Mouse (Mus musculus): ENCODE measurements around the gene Abcc5. TPM values are rescaled to one million over a fixed set of nuclear protein-coding genes. Genes with fewer than 3 reads are reported as not detected.
"Not testable (repeated sequence)": the region's sequence is repeated elsewhere in the genome, so short reads cannot be mapped to it uniquely, and the experiment has no call there.

Gene Abcc5
- polyA plus RNA-seq, 1 experiment from 2014 or later = 28.0 TPM

DNA sequence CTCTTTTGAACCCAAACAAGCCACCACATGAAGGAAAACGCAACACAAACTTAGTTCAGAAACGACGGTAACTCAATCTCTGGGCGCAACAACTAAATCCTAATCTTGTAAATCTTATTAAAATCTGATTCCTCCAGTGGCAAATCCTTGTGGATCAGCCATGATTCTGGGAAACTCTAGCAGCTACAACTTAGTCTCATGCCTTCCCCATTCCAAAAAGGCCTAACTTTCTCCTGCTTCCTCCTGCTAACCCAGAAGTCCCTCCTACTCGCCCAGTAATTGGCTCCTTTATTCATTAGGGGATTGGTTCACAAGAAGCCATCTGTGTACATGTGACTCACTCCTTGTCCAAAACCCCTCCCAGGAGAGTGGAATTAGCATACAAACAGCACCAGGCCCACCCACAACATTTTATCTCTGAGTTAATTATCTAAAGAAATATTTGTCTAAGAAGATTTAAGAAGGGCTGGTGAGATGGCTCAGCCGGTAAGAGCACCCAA is 28.0 kb upstream of the Abcc5 start:
- H3K4me2 ChIP-seq (ENCODE audit: low read depth, low read length) = no peak overlapping the region
- no peaks in the 10 kb centered on the region for H3K4me1 ChIP-seq (ENCODE audit: control insufficient read depth, insufficient read depth, low read length)
- no peak for ATAC-seq
- no peaks in the 10 kb centered on the region for H3K27me3 ChIP-seq (replicated peaks; ENCODE audit: control insufficient read depth, insufficient read depth, low read length)
- WGBS = 88% methylated on average over 6 of the region's 6 CpGs
- H3K9ac ChIP-seq (ENCODE audit: low read depth, low read length) = no peak overlapping the region
- no peak overlapping the region for H3K27ac ChIP-seq (ENCODE audit: low read length)
- no peaks in the 10 kb centered on the region for H3K36me3 ChIP-seq (ENCODE audit: control insufficient read depth, insufficient read depth, low read length)
- no peaks in the 10 kb centered on the region for H3K9me3 ChIP-seq (ENCODE audit: control insufficient read depth, low read length)
- H3K4me3 ChIP-seq (ENCODE audit: low read length) = no peak overlapping the region

DNA sequence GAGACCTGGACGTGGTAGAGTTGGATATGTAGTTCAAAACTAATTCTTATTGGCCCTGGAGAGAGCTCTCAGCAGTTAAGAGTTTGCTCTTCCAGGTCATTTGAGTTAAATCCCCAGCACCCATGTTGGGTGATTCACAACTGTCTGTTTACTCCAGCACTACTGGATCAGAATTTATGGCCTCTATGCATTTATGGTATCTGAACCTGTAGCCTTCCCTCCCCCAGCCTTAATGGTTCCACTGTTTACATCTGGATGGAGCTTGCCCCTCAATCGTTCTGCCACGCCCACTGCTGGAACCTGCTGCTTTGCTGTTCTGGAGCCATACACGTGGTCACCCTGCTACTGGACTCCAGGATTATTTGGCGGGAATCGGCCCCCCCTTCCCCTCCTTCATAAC is 25.6 kb upstream of the Abcc5 start:
- Histone ChIP-seq H3K27me3 (replicated peaks; ENCODE audit: control insufficient read depth, insufficient read depth, low read length) (no peaks in the 10 kb centered on the region), H3K4me3 (ENCODE audit: low read length) (no peak overlapping the region), H3K4me2 (ENCODE audit: low read depth, low read length) (no peak overlapping the region), H3K9me3 (ENCODE audit: control insufficient read depth, low read length) (no peaks in the 10 kb centered on the region), H3K36me3 (ENCODE audit: control insufficient read depth, insufficient read depth, low read length) (no peaks in the 10 kb centered on the region), H3K27ac (ENCODE audit: low read length) (no peak overlapping the region), H3K4me1 (ENCODE audit: control insufficient read depth, insufficient read depth, low read length) (no peaks in the 10 kb centered on the region), H3K9ac (ENCODE audit: low read depth, low read length) (no peak overlapping the region)
- ATAC-seq = peak; percentile 48; the same call in 1 of the 2 replicates
- 57% methylated on average over 6 of the region's 6 CpGs for WGBS

- no peaks in the 10 kb centered on the region for H3K9me3 ChIP-seq (ENCODE audit: control insufficient read depth, low read length)
- WGBS = 81% methylated on average over 1 of the region's 1 CpGs
- no peaks in the 10 kb centered on the region for H3K4me1 ChIP-seq (ENCODE audit: control insufficient read depth, insufficient read depth, low read length)
- H3K4me2 ChIP-seq (ENCODE audit: low read depth, low read length) = no peak overlapping the region
- H3K9ac ChIP-seq (ENCODE audit: low read depth, low read length) = no peak overlapping the region
- H3K27me3 ChIP-seq (replicated peaks; ENCODE audit: control insufficient read depth, insufficient read depth, low read length) = no peaks in the 10 kb centered on the region
- no peak overlapping the region for H3K27ac ChIP-seq (ENCODE audit: low read length)
- H3K36me3 ChIP-seq (ENCODE audit: control insufficient read depth, insufficient read depth, low read length) = no peaks in the 10 kb centered on the region
- no peak for ATAC-seq
- H3K4me3 ChIP-seq (ENCODE audit: low read length) = no peak overlapping the region
These were observed 19.7 kb upstream of the Abcc5 start for GRCm38 (mm10) chr16:20445871-20446270.

DNA sequence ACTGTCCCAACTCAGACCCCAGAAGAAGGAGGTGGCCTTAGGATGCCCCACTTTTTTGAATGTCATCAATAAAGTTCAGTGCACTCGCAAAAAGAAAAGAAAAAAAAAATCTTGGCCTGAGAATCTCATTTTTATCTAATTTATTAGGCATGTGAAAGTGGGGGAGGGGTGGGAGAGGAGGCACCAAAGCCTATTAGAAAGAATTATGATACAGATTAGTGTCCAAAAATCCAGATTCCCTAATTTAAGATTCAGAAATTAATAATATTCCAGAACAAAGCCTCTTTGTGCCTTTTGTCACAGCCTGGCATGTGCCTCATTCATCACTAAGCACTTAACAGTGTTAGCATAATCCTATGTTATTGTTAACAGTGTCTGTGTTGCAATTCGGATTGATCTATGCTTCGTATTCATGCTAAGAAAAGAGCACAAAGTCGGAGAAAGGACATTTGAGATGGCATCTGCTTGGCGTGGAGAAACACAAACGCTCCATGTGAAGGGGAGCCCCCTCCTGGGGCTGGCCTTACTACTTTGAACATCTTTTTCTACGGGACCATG is 18.7 kb upstream of the Abcc5 start:
- Histone ChIP-seq H3K27ac (ENCODE audit: low read length) (no peak overlapping the region), H3K27me3 (replicated peaks; ENCODE audit: control insufficient read depth, insufficient read depth, low read length) (no peaks in the 10 kb centered on the region), H3K4me3 (ENCODE audit: low read length) (no peak overlapping the region), H3K36me3 (ENCODE audit: control insufficient read depth, insufficient read depth, low read length) (no peaks in the 10 kb centered on the region), H3K9me3 (ENCODE audit: control insufficient read depth, low read length) (no peaks in the 10 kb centered on the region; the same call in 1 of the 2 replicates), H3K9ac (ENCODE audit: low read depth, low read length) (no peak overlapping the region), H3K4me2 (ENCODE audit: low read depth, low read length) (no peak overlapping the region), H3K4me1 (ENCODE audit: control insufficient read depth, insufficient read depth, low read length) (no peaks in the 10 kb centered on the region)
- WGBS = 43% methylated on average over 7 of the region's 7 CpGs
- ATAC-seq = no peak

- Histone ChIP-seq H3K27ac (ENCODE audit: low read length) (no peak overlapping the region), H3K4me3 (ENCODE audit: low read length) (no peak overlapping the region), H3K4me2 (ENCODE audit: low read depth, low read length) (no peak overlapping the region), H3K9ac (ENCODE audit: low read depth, low read length) (no peak overlapping the region), H3K36me3 (ENCODE audit: control insufficient read depth, insufficient read depth, low read length) (no peaks in the 10 kb centered on the region), H3K4me1 (ENCODE audit: control insufficient read depth, insufficient read depth, low read length) (no peaks in the 10 kb centered on the region), H3K27me3 (replicated peaks; ENCODE audit: control insufficient read depth, insufficient read depth, low read length) (no peaks in the 10 kb centered on the region), H3K9me3 (ENCODE audit: control insufficient read depth, low read length) (no peaks in the 10 kb centered on the region; the same call in 1 of the 2 replicates)
- 83% methylated on average over 2 of the region's 2 CpGs for WGBS
- no peak for ATAC-seq
These were observed 16.7 kb upstream of the Abcc5 start for GRCm38 (mm10) chr16:20442871-20443270.

- Histone ChIP-seq H3K4me2 (ENCODE audit: low read depth, low read length) (no peak overlapping the region), H3K4me1 (ENCODE audit: control insufficient read depth, insufficient read depth, low read length) (no peaks in the 10 kb centered on the region), H3K4me3 (ENCODE audit: low read length) (no peak overlapping the region), H3K9ac (ENCODE audit: low read depth, low read length) (no peak overlapping the region), H3K9me3 (ENCODE audit: control insufficient read depth, low read length) (no peaks in the 10 kb centered on the region; the same call in 1 of the 2 replicates), H3K27ac (ENCODE audit: low read length) (no peak overlapping the region), H3K36me3 (ENCODE audit: control insufficient read depth, insufficient read depth, low read length) (no peaks in the 10 kb centered on the region), H3K27me3 (replicated peaks; ENCODE audit: control insufficient read depth, insufficient read depth, low read length) (no peaks in the 10 kb centered on the region)
- WGBS = 88% methylated on average over 11 of the region's 11 CpGs
- no peak for ATAC-seq
These were observed 12.7 kb upstream of the Abcc5 start for GRCm38 (mm10) chr16:20438673-20439415.

DNA sequence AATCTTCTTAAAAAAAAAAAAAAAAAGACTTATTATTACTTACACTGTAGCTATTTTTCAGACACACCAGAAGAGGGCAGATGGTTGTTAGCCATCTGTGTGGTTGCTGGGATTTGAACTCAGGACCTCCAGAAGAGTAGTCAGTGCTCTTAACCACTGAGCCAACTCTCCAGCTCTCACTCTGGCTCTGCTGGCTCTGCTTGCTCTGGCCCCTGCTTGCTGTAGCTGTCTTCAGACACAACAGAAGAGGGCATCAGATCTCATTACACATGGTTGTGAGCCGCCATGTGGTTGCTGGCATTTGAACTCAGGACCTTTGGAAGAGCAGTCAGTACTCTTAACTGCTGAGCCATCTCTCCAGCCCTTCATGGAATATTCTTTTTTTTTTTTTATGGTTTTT is 11.9 kb upstream of the Abcc5 start:
- not testable (repeated sequence) for H3K36me3 ChIP-seq (ENCODE audit: control insufficient read depth, insufficient read depth, low read length); H3K27me3 ChIP-seq (replicated peaks; ENCODE audit: control insufficient read depth, insufficient read depth, low read length); H3K4me2 ChIP-seq (ENCODE audit: low read depth, low read length); H3K4me3 ChIP-seq (ENCODE audit: low read length); H3K4me1 ChIP-seq (ENCODE audit: control insufficient read depth, insufficient read depth, low read length); H3K9ac ChIP-seq (ENCODE audit: low read depth, low read length); H3K27ac ChIP-seq (ENCODE audit: low read length); ATAC-seq; H3K9me3 ChIP-seq (ENCODE audit: control insufficient read depth, low read length)
- WGBS = 97% methylated on average over 1 of the region's 1 CpGs

DNA sequence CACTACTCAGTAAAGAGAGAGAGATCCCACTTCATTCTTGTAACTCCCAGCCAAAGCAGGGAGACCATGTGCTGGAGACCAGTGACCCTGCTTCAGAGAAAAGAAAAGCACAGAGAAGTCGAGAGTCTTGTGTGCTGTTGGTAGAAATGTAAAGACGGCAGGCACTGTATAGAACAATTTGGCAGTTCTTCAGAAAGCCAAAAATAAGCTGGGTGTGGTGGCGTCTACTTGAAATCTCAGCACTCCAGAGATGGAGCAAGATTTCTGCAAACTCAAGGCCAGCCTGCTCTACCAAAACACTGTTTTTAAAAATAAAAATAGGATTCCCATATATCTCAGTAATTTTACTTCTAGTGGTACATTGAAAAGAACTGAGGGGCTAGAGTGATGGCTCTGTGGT is 10.1 kb upstream of the Abcc5 start:
- H3K4me2 ChIP-seq (ENCODE audit: low read depth, low read length) = no peak overlapping the region
- H3K27me3 ChIP-seq (replicated peaks; ENCODE audit: control insufficient read depth, insufficient read depth, low read length) = no peaks in the 10 kb centered on the region
- no peak overlapping the region for H3K27ac ChIP-seq (ENCODE audit: low read length)
- H3K36me3 ChIP-seq (ENCODE audit: control insufficient read depth, insufficient read depth, low read length) = no peaks in the 10 kb centered on the region
- H3K4me1 ChIP-seq (ENCODE audit: control insufficient read depth, insufficient read depth, low read length) = no peaks in the 10 kb centered on the region
- no peak for ATAC-seq
- 83% methylated on average over 3 of the region's 3 CpGs for WGBS
- H3K9ac ChIP-seq (ENCODE audit: low read depth, low read length) = no peak overlapping the region
- H3K9me3 ChIP-seq (ENCODE audit: control insufficient read depth, low read length) = no peaks in the 10 kb centered on the region; the same call in 1 of the 2 replicates
- no peak overlapping the region for H3K4me3 ChIP-seq (ENCODE audit: low read length)

- Histone ChIP-seq H3K9me3 (ENCODE audit: control insufficient read depth, low read length) (no peaks in the 10 kb centered on the region), H3K27me3 (replicated peaks; ENCODE audit: control insufficient read depth, insufficient read depth, low read length) (no peaks in the 10 kb centered on the region), H3K4me3 (ENCODE audit: low read length) (no peak overlapping the region), H3K9ac (ENCODE audit: low read depth, low read length) (no peak overlapping the region), H3K36me3 (ENCODE audit: control insufficient read depth, insufficient read depth, low read length) (no peaks in the 10 kb centered on the region), H3K4me2 (ENCODE audit: low read depth, low read length) (no peak overlapping the region), H3K27ac (ENCODE audit: low read length) (no peak overlapping the region), H3K4me1 (ENCODE audit: control insufficient read depth, insufficient read depth, low read length) (peaks cover 8% of the 10 kb centered on the region)
- ATAC-seq = no peak
- 86% methylated on average over 5 of the region's 5 CpGs for WGBS
These were observed 3.1 kb upstream of the Abcc5 start for GRCm38 (mm10) chr16:20429328-20429727.
